Mouse (Mus musculus) gastrocnemius, adult 2 months (tissue): ENCODE results near the gene Ift88. TPM values are rescaled to one million over a fixed set of nuclear protein-coding genes. Genes with fewer than 3 reads are reported as not detected.
A peak's percentile ranks its signal among the peaks of the same experiment; 100 is the strongest.

Source experiments
- DNase-seq: peaks from one replicate; pipeline ENCODE4 v3.0.0; 2022
- H3K27ac ChIP-seq: fragments of 200-600 bp; 2 replicates; pipeline ENCODE4 v1.8.1; 2022; ENCODE audit warnings: mild to moderate bottlenecking
- H3K4me3 ChIP-seq: fragments of 200-600 bp; 2 replicates; pipeline ENCODE4 v1.8.1; 2022; ENCODE audit warnings: mild to moderate bottlenecking, moderate library complexity
- CTCF ChIP-seq: fragments of 200-600 bp; IDR thresholded peaks from 2 replicates; pipeline ENCODE4 v1.8.1; 2022; ENCODE audit warnings: antibody characterized with exemption, mild to moderate bottlenecking, moderate library complexity
- intact Hi-C: fragments of 180-260 bp; cut with DNase I; formaldehyde crosslinking; loops from one replicate; pipeline ENCODE4 v1.15.1; 2025
- total RNA-seq, 2 experiments: library from RNA; stranded (reverse); gene quantifications; 2 replicates each; pipeline ENCODE4 v1.2.3; 2021

Ift88 gene
- total RNA-seq, 2 experiments from 2014 or later, result 4.0 to 4.8 TPM

DNA sequence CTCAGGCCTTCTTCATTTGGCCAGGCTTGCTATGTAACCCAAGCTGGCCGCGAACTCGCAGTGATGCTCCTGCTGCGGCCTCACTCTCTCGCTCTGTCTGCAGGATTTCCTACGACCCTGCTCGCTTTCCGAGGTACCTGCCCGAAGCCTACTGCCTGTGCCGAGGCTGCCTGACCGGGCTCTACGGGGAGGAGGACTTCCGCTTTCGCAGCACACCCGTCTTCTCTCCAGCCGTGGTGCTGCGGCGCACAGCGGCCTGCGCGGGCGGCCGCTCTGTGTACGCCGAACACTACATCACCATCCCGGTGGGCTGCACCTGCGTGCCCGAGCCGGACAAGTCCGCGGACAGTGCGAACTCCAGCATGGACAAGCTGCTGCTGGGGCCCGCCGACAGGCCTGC lies 118.4 kb downstream of the Ift88 start:
- no peak for DNase-seq
- intact Hi-C loops, result no loop called here
- TF ChIP-seq CTCF, result no peak
- Histone ChIP-seq H3K27ac (no peak overlapping the region), H3K4me3 (no peak overlapping the region)

DNA sequence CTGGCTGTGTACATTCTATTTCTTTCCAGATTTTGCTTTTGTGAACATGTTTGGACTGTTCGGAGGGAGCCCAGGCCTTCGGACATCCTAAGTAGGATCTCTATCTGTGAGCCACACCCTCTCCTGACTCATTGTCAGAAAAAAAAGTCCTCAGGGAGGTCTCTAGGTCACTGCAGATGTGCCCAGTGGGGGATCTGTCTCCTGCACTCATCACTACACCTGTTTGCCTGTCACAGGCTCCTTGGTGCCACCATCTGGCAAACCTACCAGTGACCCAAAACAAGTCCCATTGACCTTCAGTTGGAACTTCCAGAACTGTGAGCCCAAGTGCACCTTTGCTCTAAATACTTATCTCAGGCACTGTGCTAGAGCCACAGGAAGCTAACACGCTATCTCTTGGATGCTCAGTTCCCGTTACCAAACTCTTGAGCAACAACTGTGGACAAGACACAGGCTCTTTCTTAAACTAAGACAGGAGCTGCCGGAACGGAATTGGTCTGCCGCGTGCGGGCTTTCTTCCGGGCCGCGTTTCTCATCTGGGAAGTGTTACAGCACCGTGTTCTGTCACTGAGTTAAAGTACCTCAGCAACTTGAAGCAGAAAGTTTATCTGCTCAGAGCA lies 119.7 kb downstream of the Ift88 start:
- Histone ChIP-seq H3K4me3 (no peak overlapping the region), H3K27ac (no peak overlapping the region)
- intact Hi-C loops, result no loop called here
- no peak for TF ChIP-seq CTCF
- no peak for DNase-seq

DNA sequence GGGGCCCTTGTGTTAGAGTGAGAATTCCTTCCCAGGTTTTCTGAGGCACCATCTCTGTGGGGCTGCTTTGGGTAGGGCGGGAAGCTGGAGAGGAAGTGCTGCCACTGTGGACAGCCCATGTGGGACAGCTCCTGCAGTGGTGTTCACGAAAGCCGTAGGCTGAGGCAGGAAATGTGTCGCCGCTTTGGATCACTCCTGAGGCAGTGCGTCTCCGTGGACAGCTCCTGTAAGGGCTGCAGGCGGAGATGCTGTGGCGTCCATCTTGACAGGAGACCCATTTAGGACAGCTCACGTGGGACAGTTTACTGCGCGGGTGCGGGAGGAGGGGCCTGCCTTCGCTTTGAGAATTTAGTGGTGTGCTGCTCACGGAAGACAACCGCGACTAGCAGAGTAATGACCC lies 121.7 kb downstream of the Ift88 start:
- no peak for TF ChIP-seq CTCF
- DNase-seq, result no peak
- intact Hi-C loops, result no loop called here
- no peak overlapping the region for H3K4me3 ChIP-seq
- no peak overlapping the region for H3K27ac ChIP-seq

DNA sequence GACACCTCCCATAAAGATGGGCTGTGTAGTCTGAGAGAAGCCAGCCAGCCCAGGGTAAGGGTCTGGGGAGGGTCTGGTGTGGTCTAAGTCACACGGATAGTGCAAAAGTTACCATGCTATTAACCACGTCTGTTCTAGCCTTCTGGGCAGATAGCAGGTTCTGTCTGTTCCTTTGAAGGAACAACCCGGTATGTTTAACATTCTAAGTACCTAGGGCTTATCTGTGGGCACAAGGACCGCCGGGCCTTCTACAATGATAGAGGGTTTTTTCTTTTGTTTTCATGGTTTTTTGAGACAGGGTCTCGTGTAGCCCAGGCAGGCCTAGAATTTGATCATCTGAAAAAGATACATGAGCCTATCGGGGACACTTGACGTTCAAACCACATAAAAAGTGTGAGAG lies 122.3 kb downstream of the Ift88 start:
- no peak for DNase-seq
- intact Hi-C loops, result no loop called here
- TF ChIP-seq CTCF, result no peak
- Histone ChIP-seq H3K27ac (peak overlapping the region; percentile 80), H3K4me3 (no peak overlapping the region)

DNA sequence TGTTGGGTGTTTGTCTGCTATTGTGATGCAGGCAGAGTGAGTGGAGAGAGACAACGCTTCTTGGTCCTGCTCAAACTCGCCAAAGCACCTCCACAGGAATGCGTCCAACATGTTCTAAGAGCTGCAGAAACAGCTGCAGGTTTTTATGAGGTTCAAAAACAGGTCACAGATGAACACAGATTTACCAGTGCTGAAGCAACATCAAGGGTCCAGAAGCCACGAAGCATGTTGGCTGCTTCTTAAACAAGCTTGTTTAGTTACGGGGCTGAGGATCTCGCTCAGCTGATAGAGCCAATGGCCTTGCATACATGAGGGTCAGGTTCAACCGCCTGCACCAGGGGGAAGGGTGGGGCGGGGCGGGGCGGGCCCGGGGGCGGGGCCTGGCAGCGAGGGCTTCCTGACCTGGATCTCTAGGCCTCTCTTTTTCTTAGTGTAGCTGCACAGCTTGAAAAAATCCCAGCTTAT lies 122.7 kb downstream of the Ift88 start:
- peak overlapping the region; percentile 80 for H3K27ac ChIP-seq
- peak; percentile 44 for DNase-seq
- intact Hi-C loops, result no loop called here
- H3K4me3 ChIP-seq, result peak overlapping the region; percentile 31
- no peak for TF ChIP-seq CTCF

DNA sequence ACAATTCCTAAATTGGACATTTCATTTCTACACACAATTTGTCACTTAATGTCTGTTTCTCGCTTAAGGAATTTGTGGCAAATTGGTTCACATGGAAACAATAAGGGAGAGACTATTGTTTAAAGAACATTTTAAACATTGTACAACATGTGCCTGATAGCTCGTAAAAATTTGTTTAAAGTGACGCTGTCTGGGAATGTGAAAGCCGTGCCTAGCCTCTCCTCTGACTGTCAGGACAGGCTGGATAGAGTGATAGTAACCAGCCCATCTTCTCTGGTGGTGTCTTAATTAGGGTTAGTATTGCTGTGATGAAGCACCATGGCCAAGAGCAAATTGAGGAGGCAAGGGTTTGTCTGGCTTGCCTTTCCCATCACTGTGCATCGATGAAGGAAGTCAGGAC lies 123.2 kb downstream of the Ift88 start:
- peak overlapping the region; percentile 31; the same call in 1 of the 2 replicates for H3K4me3 ChIP-seq
- intact Hi-C loops, result no loop called here
- no peak for DNase-seq
- H3K27ac ChIP-seq, result peak overlapping the region; percentile 80
- no peak for TF ChIP-seq CTCF

DNA sequence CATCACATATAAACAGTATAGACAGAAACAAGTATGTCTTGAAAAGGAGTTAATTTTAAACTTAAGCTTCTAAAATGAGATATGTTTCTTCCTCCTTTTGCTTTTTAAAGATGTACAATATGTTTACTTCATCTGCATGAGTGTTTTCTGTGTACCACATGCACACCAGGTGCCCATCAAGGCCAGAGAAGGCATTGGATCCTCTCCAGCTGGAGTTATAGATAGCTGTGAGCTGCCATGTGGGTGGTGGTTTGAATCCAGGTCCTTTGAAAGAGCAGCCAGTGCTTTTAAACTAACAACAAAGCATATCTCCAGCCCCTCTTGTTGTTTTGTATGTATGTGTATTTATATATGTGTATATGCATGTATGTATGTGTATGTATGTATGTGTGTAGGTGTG lies 129.1 kb downstream of the Ift88 start:
- H3K4me3 ChIP-seq, result no peak overlapping the region
- no peak for TF ChIP-seq CTCF
- intact Hi-C loops, result no loop called here

DNA sequence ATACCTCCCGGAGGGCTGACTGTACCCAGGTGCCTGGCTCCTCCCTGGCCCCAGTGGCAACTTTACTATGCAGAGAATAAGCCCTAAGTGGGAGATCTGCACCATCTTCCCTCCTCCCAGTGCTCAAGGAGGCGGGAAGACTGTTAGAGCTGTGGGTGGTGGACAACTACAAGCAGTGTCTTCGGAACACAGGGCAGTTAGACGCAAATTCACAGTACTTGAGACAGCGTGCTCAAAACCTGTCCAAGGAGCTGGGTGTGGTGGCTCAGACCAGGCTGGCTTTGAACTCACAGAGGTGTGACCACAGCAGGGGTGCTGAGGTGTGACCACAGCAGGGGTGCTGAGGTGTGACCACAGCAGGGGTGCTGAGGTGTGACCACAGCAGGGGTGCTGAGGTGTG lies 130.6 kb downstream of the Ift88 start:
- no peak overlapping the region for H3K4me3 ChIP-seq
- no peak for TF ChIP-seq CTCF
- no peak for DNase-seq
- intact Hi-C loops, result no loop called here
- H3K27ac ChIP-seq, result no peak overlapping the region

More for the DNA sequence above, 129.1 kb downstream of the Ift88 start:
- no peak overlapping the region for H3K27ac ChIP-seq
- no peak for DNase-seq

DNA sequence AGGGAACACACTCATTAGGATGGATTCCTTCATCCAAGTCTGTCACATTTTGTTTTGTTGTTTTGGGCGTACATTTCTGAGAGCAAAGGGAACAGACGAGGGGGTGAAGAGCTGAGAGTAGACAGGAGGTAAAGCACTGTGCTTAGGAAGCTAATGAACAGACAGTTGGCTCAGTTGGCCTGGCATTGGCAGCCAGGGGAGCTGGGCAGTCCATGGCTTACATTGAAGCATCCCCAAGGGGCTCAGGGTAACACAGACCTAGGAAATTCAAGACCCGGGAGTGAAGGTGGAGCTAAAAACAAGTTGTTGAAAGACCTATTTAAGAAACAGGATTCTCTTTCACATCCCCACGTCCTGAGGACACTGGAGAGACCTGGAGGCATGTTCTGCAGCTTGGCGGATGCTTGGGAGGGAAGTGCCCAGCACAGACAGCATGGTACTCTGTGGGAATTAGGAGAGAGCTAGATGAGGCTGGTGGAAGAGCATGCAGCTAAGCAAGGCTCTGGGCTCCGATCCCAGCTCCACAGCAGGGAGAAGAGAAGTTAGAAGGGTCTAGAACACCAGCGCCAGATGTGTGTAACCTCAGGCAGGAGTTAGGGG lies 131.7 kb downstream of the Ift88 start:
- H3K27ac ChIP-seq, result peak overlapping the region; percentile 65
- TF ChIP-seq CTCF, result no peak
- H3K4me3 ChIP-seq, result no peak overlapping the region
- peak; percentile 48 for DNase-seq
- intact Hi-C loops, result no loop called here

DNA sequence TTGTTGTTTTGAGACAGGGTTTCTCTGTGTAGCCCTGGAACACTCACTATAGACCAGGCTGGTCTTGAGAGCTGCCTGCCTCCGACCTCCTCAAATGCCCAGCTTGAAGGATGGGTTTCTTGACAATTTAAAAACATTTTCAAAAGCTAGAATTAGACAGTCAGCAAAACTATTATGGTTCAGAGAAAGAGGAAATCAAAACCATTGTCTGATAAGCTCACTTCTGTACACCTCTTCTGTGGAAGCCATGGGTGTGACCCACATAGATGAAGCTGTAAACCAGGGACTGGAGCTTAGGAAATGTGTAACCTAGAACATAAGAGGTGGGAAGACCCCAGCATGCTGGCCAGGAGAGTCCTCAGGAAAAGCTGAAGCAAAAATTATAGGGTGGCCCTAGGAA lies 133.1 kb downstream of the Ift88 start:
- TF ChIP-seq CTCF, result no peak
- DNase-seq, result no peak
- intact Hi-C loops, result no loop called here
- no peak overlapping the region for H3K4me3 ChIP-seq
- no peak overlapping the region for H3K27ac ChIP-seq

DNA sequence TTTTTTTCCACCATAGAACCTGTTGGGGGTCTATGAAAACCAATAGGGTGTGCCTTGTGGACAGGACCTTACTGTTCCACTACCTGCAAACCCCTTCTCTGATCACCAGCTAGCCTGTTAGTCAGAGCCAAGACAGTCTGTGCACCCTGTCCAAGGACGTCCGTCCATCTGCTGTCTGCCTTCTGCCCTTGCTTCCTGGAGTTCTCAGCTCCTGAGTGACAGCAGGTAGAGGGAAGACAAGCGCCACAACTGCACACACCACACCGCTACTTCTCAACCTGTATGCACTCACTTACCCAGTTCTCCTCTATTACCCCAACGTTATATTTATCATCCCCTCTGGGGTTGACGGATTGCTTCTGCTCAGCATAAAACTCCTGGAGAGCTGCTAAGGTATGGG lies 141.8 kb downstream of the Ift88 start:
- Histone ChIP-seq H3K4me3 (no peak overlapping the region), H3K27ac (no peak overlapping the region)
- no peak for DNase-seq
- no peak for TF ChIP-seq CTCF
- intact Hi-C loops, result no loop called here

Other genes with a start within 250 kb of the Ift88 start
- gene Cryl1, start 25.5 kb upstream of the Ift88 start, total RNA-seq, result 1 to 10 TPM; 4.7 to 5.5 TPM
- 1 to 10 TPM in 1 of 2 experiments, under 1 TPM in 1; 0.64 to 1.4 TPM for gene Il17d, start 100.7 kb downstream of the Ift88 start, total RNA-seq
- 10 to 100 TPM; 36.1 to 37.1 TPM for gene Eef1akmt1, start 147.6 kb downstream of the Ift88 start, total RNA-seq
- gene Xpo4, start 241.4 kb downstream of the Ift88 start, total RNA-seq, result 10 to 100 TPM in 1 of 2 experiments, 1 to 10 TPM in 1; 8.4 to 17.8 TPM